Mouse (Mus musculus) thymus, adult 2 months (tissue): ENCODE results near the gene 0610037L13Rik.

Source experiments
- CTCF ChIP-seq: fragments of 200-500 bp; IDR thresholded peaks from 2 replicates; pipeline ENCODE4 v1.5.1; 2012; ENCODE audit warnings: mild to moderate bottlenecking, control low read depth, low read length, moderate library complexity, borderline replicate concordance; ENCODE audit not compliant: control insufficient read depth, poor library complexity, insufficient read depth; ENCODE audit errors: extremely low read depth
- POLR2A ChIP-seq: fragments of 200-500 bp; IDR thresholded peaks from 2 replicates; pipeline ENCODE4 v1.6.1; 2012; ENCODE audit warnings: mild to moderate bottlenecking, low read length, control low read depth, moderate library complexity; ENCODE audit not compliant: control insufficient read depth, poor library complexity, insufficient read depth; ENCODE audit errors: extremely low read depth

DNA sequence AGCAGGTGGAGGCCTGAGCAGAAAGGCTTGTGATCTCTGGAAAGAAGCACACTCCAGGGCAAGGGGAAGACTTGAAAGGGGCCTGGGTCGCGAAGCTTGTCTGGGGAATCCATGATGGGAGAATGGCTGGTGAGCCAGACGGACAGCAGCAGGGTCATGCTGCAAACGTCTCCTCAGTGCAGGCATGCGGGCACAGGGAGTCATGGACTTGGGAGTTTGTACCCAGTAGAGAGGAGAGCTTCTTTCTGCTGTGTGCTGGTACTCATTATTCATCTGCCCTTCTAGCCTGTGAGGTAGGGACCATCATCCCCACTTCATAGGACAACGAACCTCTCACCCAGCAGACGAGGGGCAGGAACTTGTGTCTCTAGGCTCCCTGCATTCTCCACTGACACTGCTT lies 35.8 kb upstream of the 0610037L13Rik start:
- TF ChIP-seq CTCF = no peak
- no peak for TF ChIP-seq POLR2A
